Mouse (Mus musculus) lung, embryonic 14.5 days (tissue): ENCODE data around the gene Tmem132c. TPM values are rescaled to one million over a fixed set of nuclear protein-coding genes. Genes with fewer than 3 reads are reported as not detected.
A peak's percentile ranks its signal among the peaks of the same experiment; 100 is the strongest.

Source experiments
- ATAC-seq: fragments of 200-750 bp; cut with Nextera tagmentation; 2 replicates; pipeline ENCODE4 v1.8.0; 2017; ENCODE audit warnings: mild to moderate bottlenecking, moderate TSS enrichment, moderate library complexity; ENCODE audit not compliant: insufficient read depth
- DNase-seq: peaks from one replicate; pipeline ENCODE4 v3.0.0-alpha.2; 2015
- H3K27ac ChIP-seq: fragments of 300-500 bp; sonication (generic); 2 replicates; pipeline ENCODE4 v1.5.1; 2014; ENCODE audit warnings: low read depth, mild to moderate bottlenecking, moderate library complexity
- H3K27me3 ChIP-seq: fragments of 300-500 bp; sonication (generic); 2 replicates; pipeline ENCODE4 v1.6.1; 2014; ENCODE audit warnings: low read length, control low read depth; ENCODE audit not compliant: insufficient read depth
- H3K36me3 ChIP-seq: fragments of 300-500 bp; sonication (generic); 2 replicates; pipeline ENCODE4 v1.6.1; 2014; ENCODE audit warnings: control low read depth; ENCODE audit not compliant: insufficient read depth
- H3K4me1 ChIP-seq: fragments of 300-500 bp; sonication (generic); 2 replicates; pipeline ENCODE4 v1.6.1; 2014; ENCODE audit warnings: antibody characterized with exemption, control low read depth; ENCODE audit not compliant: insufficient read depth
- H3K4me2 ChIP-seq: fragments of 300-500 bp; sonication (generic); 2 replicates; pipeline ENCODE4 v1.6.1; 2014; ENCODE audit warnings: mild to moderate bottlenecking
- H3K4me3 ChIP-seq: fragments of 300-500 bp; sonication (generic); 2 replicates; pipeline ENCODE4 v1.5.1; 2014; ENCODE audit warnings: low read depth, low read length
- H3K9ac ChIP-seq: fragments of 300-500 bp; sonication (generic); 2 replicates; pipeline ENCODE4 v1.6.1; 2014
- H3K9me3 ChIP-seq: fragments of 300-500 bp; sonication (generic); 2 replicates; pipeline ENCODE4 v1.6.1; 2016; ENCODE audit warnings: low read depth, low read length, control low read depth
- CTCF ChIP-seq: IDR thresholded peaks from 2 replicates; pipeline ENCODE4 v1.5.1; 2016; ENCODE audit warnings: antibody characterized with exemption, low read depth
- WGBS: fragments of 180-500 bp; shearing (Covaris S2); extraction: QIAGEN DNeasy Blood & Tissue Kit; methylation state at CpG from one replicate; pipeline ENCODE4 v1.1.7; 2014; 5-methylcytosine and 5-hydroxymethylcytosine counted together
- polyA plus RNA-seq: library from polyadenylated mRNA; unstranded; fragments of >200 nt; fragmentation: Nextera tagmentation; extraction: Ambion mirVana; gene quantifications from 2 replicates; pipeline ENCODE4 v1.2.1, GENCODE M21; 2014

Tmem132c gene
- polyA plus RNA-seq, 1 experiment from 2014 or later = 28.5 TPM

- Histone ChIP-seq H3K27ac (no peak overlapping the region), H3K9ac (no peak overlapping the region), H3K9me3 (no peaks in the 10 kb centered on the region), H3K4me2 (no peak overlapping the region), H3K4me1 (peaks cover 15% of the 10 kb centered on the region), H3K27me3 (no peaks in the 10 kb centered on the region), H3K36me3 (no peaks in the 10 kb centered on the region), H3K4me3 (no peak overlapping the region)
- ATAC-seq = no peak
- DNase-seq = no peak
- TF ChIP-seq CTCF = peak; percentile 46
- WGBS = 30% methylated on average over 3 of the region's 3 CpGs
Observed at GRCm38 (mm10) chr5:127341158-127341557, 99.5 kb downstream of the Tmem132c start.

GRCm38 (mm10) chr5:127344721-127345120, 103.1 kb downstream of the Tmem132c start:
- H3K4me2 ChIP-seq = no peak overlapping the region
- DNase-seq (no peak), ATAC-seq (no peak)
- H3K27ac ChIP-seq = no peak overlapping the region
- no peak overlapping the region for H3K4me3 ChIP-seq
- WGBS = 41% methylated on average over 2 of the region's 2 CpGs
- H3K9ac ChIP-seq = no peak overlapping the region
- no peaks in the 10 kb centered on the region for H3K9me3 ChIP-seq
- H3K4me1 ChIP-seq = peaks cover 6% of the 10 kb centered on the region
- H3K36me3 ChIP-seq = no peaks in the 10 kb centered on the region
- H3K27me3 ChIP-seq = no peaks in the 10 kb centered on the region
- TF ChIP-seq CTCF = peak; percentile 31; the same call in 1 of the 2 replicates

- DNase-seq = no peak
- peaks cover 6% of the 10 kb centered on the region for H3K4me1 ChIP-seq
- H3K9ac ChIP-seq = no peak overlapping the region
- no peaks in the 10 kb centered on the region for H3K9me3 ChIP-seq
- no peak overlapping the region for H3K4me2 ChIP-seq
- H3K4me3 ChIP-seq = no peak overlapping the region
- no peaks in the 10 kb centered on the region for H3K27me3 ChIP-seq
- no peak overlapping the region for H3K27ac ChIP-seq
- WGBS = 81% methylated on average over 2 of the region's 2 CpGs
- no peak for ATAC-seq
- H3K36me3 ChIP-seq = no peaks in the 10 kb centered on the region
- no peak for TF ChIP-seq CTCF
Observed at GRCm38 (mm10) chr5:127346364-127346763, 104.8 kb downstream of the Tmem132c start.

- Histone ChIP-seq H3K27ac (no peak overlapping the region), H3K4me3 (no peak overlapping the region), H3K9ac (no peak overlapping the region), H3K9me3 (no peaks in the 10 kb centered on the region), H3K27me3 (no peaks in the 10 kb centered on the region), H3K4me2 (no peak overlapping the region), H3K36me3 (no peaks in the 10 kb centered on the region), H3K4me1 (peaks cover 6% of the 10 kb centered on the region)
- DNase-seq (no peak), ATAC-seq (no peak)
- TF ChIP-seq CTCF = no peak
- 52% methylated on average over 12 of the region's 12 CpGs for WGBS
Observed at GRCm38 (mm10) chr5:127347053-127347748, 105.6 kb downstream of the Tmem132c start.

- WGBS = 37% methylated on average over 9 of the region's 9 CpGs
- ATAC-seq (peak; percentile 37; the same call in 1 of the 2 replicates), DNase-seq (no peak)
- no peak for TF ChIP-seq CTCF
- Histone ChIP-seq H3K27ac (peak overlapping the region; percentile 24; the same call in 1 of the 2 replicates), H3K9me3 (no peaks in the 10 kb centered on the region), H3K4me1 (peaks cover 6% of the 10 kb centered on the region), H3K27me3 (no peaks in the 10 kb centered on the region), H3K4me3 (no peak overlapping the region), H3K4me2 (no peak overlapping the region), H3K9ac (no peak overlapping the region; the same call in 1 of the 2 replicates), H3K36me3 (no peaks in the 10 kb centered on the region)
Observed at GRCm38 (mm10) chr5:127349221-127350065, 107.8 kb downstream of the Tmem132c start.

GRCm38 (mm10) chr5:127353002-127353401, 111.4 kb downstream of the Tmem132c start:
- Histone ChIP-seq H3K4me2 (no peak overlapping the region), H3K27ac (no peak overlapping the region), H3K36me3 (no peaks in the 10 kb centered on the region), H3K4me1 (peaks cover 14% of the 10 kb centered on the region), H3K9ac (no peak overlapping the region), H3K4me3 (no peak overlapping the region), H3K9me3 (no peaks in the 10 kb centered on the region), H3K27me3 (no peaks in the 10 kb centered on the region)
- peak; percentile 55 for DNase-seq
- TF ChIP-seq CTCF = peak; percentile 57
- 64% methylated on average over 2 of the region's 2 CpGs for WGBS
- no peak for ATAC-seq

GRCm38 (mm10) chr5:127355836-127356235, 114.2 kb downstream of the Tmem132c start:
- Histone ChIP-seq H3K27ac (peak overlapping the region; percentile 36; the same call in 1 of the 2 replicates), H3K27me3 (no peaks in the 10 kb centered on the region), H3K4me1 (peaks cover 7% of the 10 kb centered on the region; the same call in 1 of the 2 replicates), H3K4me3 (no peak overlapping the region), H3K36me3 (0 out of 2 replicates have a peak, but pooled peaks cover 9% of the 10 kb centered on the region), H3K9ac (no peak overlapping the region), H3K9me3 (no peaks in the 10 kb centered on the region), H3K4me2 (0 out of 2 replicates have a peak overlapping the region, but pooled peaks have one; percentile 2)
- WGBS = 5% methylated on average over 8 of the region's 8 CpGs
- peak; percentile 65; the same call in 1 of the 2 replicates for ATAC-seq
- no peak for TF ChIP-seq CTCF
- DNase-seq = peak; percentile 71
